Mouse (Mus musculus) heart, embryonic 16.5 days (tissue): ENCODE results near the gene Faap100. TPM values are rescaled to one million over a fixed set of nuclear protein-coding genes. Genes with fewer than 3 reads are reported as not detected.
"Not testable (repeated sequence)": the region's sequence is repeated elsewhere in the genome, so short reads cannot be mapped to it uniquely, and the experiment has no call there.

ENCODE experiments used
- ATAC-seq: fragments of 200-750 bp; cut with Nextera tagmentation; replicated peaks from 2 replicates; pipeline ENCODE4 v1.8.0; 2017; ENCODE audit warnings: moderate number of reproducible peaks; ENCODE audit not compliant: insufficient read depth, low FRiP score; ENCODE audit errors: extremely low read depth
- H3K27ac ChIP-seq: fragments of 300-500 bp; sonication (generic); 2 replicates; pipeline ENCODE4 v1.5.1; 2014; ENCODE audit warnings: mild to moderate bottlenecking, low read length, control low read depth, moderate library complexity
- H3K27me3 ChIP-seq: fragments of 300-500 bp; sonication (generic); 2 replicates; pipeline ENCODE4 v1.6.1; 2014; ENCODE audit warnings: low read length, mixed read lengths; ENCODE audit not compliant: control insufficient read depth, insufficient read depth
- H3K36me3 ChIP-seq: fragments of 300-500 bp; sonication (generic); 2 replicates; pipeline ENCODE4 v1.6.1; 2014; ENCODE audit not compliant: control insufficient read depth, insufficient read depth
- H3K4me1 ChIP-seq: fragments of 300-500 bp; sonication (generic); 2 replicates; pipeline ENCODE4 v1.6.1; 2014; ENCODE audit warnings: low read length, mixed read lengths; ENCODE audit not compliant: control insufficient read depth, insufficient read depth
- H3K4me2 ChIP-seq: fragments of 300-500 bp; sonication (generic); 2 replicates; pipeline ENCODE4 v1.6.1; 2014; ENCODE audit warnings: low read depth, mild to moderate bottlenecking, control low read depth, low read length
- H3K4me3 ChIP-seq: fragments of 300-500 bp; sonication (generic); 2 replicates; pipeline ENCODE4 v1.5.1; 2014; ENCODE audit warnings: mild to moderate bottlenecking, control low read depth, low read length
- H3K9ac ChIP-seq: fragments of 300-500 bp; sonication (generic); 2 replicates; pipeline ENCODE4 v1.6.1; 2014; ENCODE audit warnings: low read length, control low read depth
- H3K9me3 ChIP-seq: fragments of 300-500 bp; sonication (generic); replicated peaks from 2 replicates; pipeline ENCODE4 v1.6.1; 2016; ENCODE audit warnings: low read length; ENCODE audit not compliant: control insufficient read depth
- WGBS: fragments of 180-500 bp; shearing (Covaris S2); extraction: QIAGEN DNeasy Blood & Tissue Kit; methylation state at CpG from one replicate; pipeline ENCODE4 v1.1.7; 2014; 5-methylcytosine and 5-hydroxymethylcytosine counted together
- polyA plus RNA-seq: library from polyadenylated mRNA; unstranded; fragments of >200 nt; fragmentation: Nextera tagmentation; extraction: Ambion mirVana; gene quantifications from 2 replicates; pipeline ENCODE4 v1.2.1, GENCODE M21; 2015

Faap100 gene
- polyA plus RNA-seq, 1 experiment from 2014 or later, result 28.8 TPM

- no peak overlapping the region for H3K9ac ChIP-seq
- no peak overlapping the region for H3K4me2 ChIP-seq
- peaks cover 53% of the 10 kb centered on the region for H3K4me1 ChIP-seq
- no peak overlapping the region for H3K27ac ChIP-seq
- H3K27me3 ChIP-seq, result no peaks in the 10 kb centered on the region
- H3K9me3 ChIP-seq, result no peaks in the 10 kb centered on the region
- no peaks in the 10 kb centered on the region for H3K36me3 ChIP-seq
- ATAC-seq, result no peak
- 78% methylated on average over 15 of the region's 15 CpGs for WGBS
- H3K4me3 ChIP-seq, result no peak overlapping the region
Measured at GRCm38 (mm10) chr11:120356319-120356840, 22.2 kb downstream of the Faap100 start.

- peak overlapping the region; percentile 56 for H3K27ac ChIP-seq
- no peaks in the 10 kb centered on the region for H3K36me3 ChIP-seq
- peaks cover 60% of the 10 kb centered on the region for H3K4me1 ChIP-seq
- H3K9ac ChIP-seq, result no peak overlapping the region
- no peak overlapping the region for H3K4me2 ChIP-seq
- no peak overlapping the region for H3K4me3 ChIP-seq
- no peaks in the 10 kb centered on the region for H3K27me3 ChIP-seq
- no peak for ATAC-seq
- no peaks in the 10 kb centered on the region for H3K9me3 ChIP-seq
- WGBS, result 46% methylated on average over 5 of the region's 5 CpGs
Measured at GRCm38 (mm10) chr11:120355277-120356039, 23.1 kb downstream of the Faap100 start.

- peak overlapping the region; percentile 56 for H3K27ac ChIP-seq
- ATAC-seq, result no peak
- H3K9ac ChIP-seq, result no peak overlapping the region
- peaks cover 56% of the 10 kb centered on the region for H3K4me1 ChIP-seq
- H3K4me3 ChIP-seq, result no peak overlapping the region
- H3K9me3 ChIP-seq, result no peaks in the 10 kb centered on the region
- no peaks in the 10 kb centered on the region for H3K27me3 ChIP-seq
- 79% methylated on average over 17 of the region's 17 CpGs for WGBS
- H3K4me2 ChIP-seq, result no peak overlapping the region
- no peaks in the 10 kb centered on the region for H3K36me3 ChIP-seq
Measured at GRCm38 (mm10) chr11:120354304-120355276, 24.0 kb downstream of the Faap100 start.

- peaks cover 55% of the 10 kb centered on the region for H3K4me1 ChIP-seq
- no peaks in the 10 kb centered on the region for H3K27me3 ChIP-seq
- 12% methylated on average over 26 of the region's 26 CpGs for WGBS
- H3K4me2 ChIP-seq, result peak overlapping the region; percentile 66
- H3K9ac ChIP-seq, result peak overlapping the region; percentile 71
- H3K27ac ChIP-seq, result peak overlapping the region; percentile 88
- H3K36me3 ChIP-seq, result no peaks in the 10 kb centered on the region
- H3K4me3 ChIP-seq, result peak overlapping the region; percentile 39
- ATAC-seq, result 0 out of 2 replicates have a peak, but pooled peaks have one; percentile 0
- no peaks in the 10 kb centered on the region for H3K9me3 ChIP-seq
Measured at GRCm38 (mm10) chr11:120353500-120354303, 24.9 kb downstream of the Faap100 start.

GRCm38 (mm10) chr11:120352571-120353290, 25.8 kb downstream of the Faap100 start:
- WGBS, result 53% methylated on average over 13 of the region's 13 CpGs
- no peaks in the 10 kb centered on the region for H3K9me3 ChIP-seq
- H3K4me2 ChIP-seq, result peak overlapping the region; percentile 66
- H3K27me3 ChIP-seq, result no peaks in the 10 kb centered on the region
- ATAC-seq, result no peak
- H3K36me3 ChIP-seq, result no peaks in the 10 kb centered on the region
- no peak overlapping the region for H3K4me3 ChIP-seq
- peaks cover 45% of the 10 kb centered on the region for H3K4me1 ChIP-seq
- H3K9ac ChIP-seq, result peak overlapping the region; percentile 71
- peak overlapping the region; percentile 88 for H3K27ac ChIP-seq

- H3K4me1 ChIP-seq, result peaks cover 38% of the 10 kb centered on the region
- H3K9ac ChIP-seq, result peak overlapping the region; percentile 7; the same call in 1 of the 2 replicates
- not testable (repeated sequence) for H3K36me3 ChIP-seq
Measured at GRCm38 (mm10) chr11:120352093-120352350, 26.5 kb downstream of the Faap100 start.

GRCm38 (mm10) chr11:120351250-120352092, 27.1 kb downstream of the Faap100 start:
- Histone ChIP-seq H3K9ac (peak overlapping the region; percentile 100), H3K27ac (peak overlapping the region; percentile 100), H3K4me2 (peak overlapping the region; percentile 95), H3K4me1 (peaks cover 38% of the 10 kb centered on the region), H3K36me3 (peaks cover 3% of the 10 kb centered on the region; the same call in 1 of the 2 replicates), H3K4me3 (0 out of 2 replicates have a peak overlapping the region, but pooled peaks have one; percentile 98), H3K27me3 (no peaks in the 10 kb centered on the region), H3K9me3 (no peaks in the 10 kb centered on the region)
- 77% methylated on average over 10 of the region's 10 CpGs for WGBS
- ATAC-seq, result no peak

More at GRCm38 (mm10) chr11:120352093-120352350, 26.5 kb downstream of the Faap100 start:
- H3K4me2 ChIP-seq, H3K27me3 ChIP-seq, H3K9me3 ChIP-seq, ATAC-seq, H3K4me3 ChIP-seq: not testable (repeated sequence)
- peak overlapping the region; percentile 100 for H3K27ac ChIP-seq
- 87% methylated on average over 5 of the region's 5 CpGs for WGBS
